Mouse (Mus musculus) testis, adult 2 months (tissue): ENCODE measurements around the gene Sgsm3.

Experiments used
- CTCF ChIP-seq: fragments of 200-500 bp; IDR thresholded peaks from 2 replicates; pipeline ENCODE4 v1.5.1; 2012; ENCODE audit warnings: low read depth, mild to moderate bottlenecking, inconsistent platforms, low read length, moderate library complexity; ENCODE audit not compliant: control insufficient read depth, insufficient read depth, insufficient replicate concordance
- POLR2A ChIP-seq: fragments of 200-500 bp; IDR thresholded peaks from 2 replicates; pipeline ENCODE4 v1.6.1; 2012; ENCODE audit warnings: low read depth, mild to moderate bottlenecking, inconsistent platforms, low read length, moderate library complexity; ENCODE audit not compliant: control insufficient read depth

GRCm38 (mm10) chr15:81055488-81055887 lies 77.9 kb downstream of the Sgsm3 start:
- no peak for TF ChIP-seq POLR2A
- TF ChIP-seq CTCF = no peak
